Mouse (Mus musculus) megakaryocyte, embryonic 14.5 days (primary cell): ENCODE data around the gene Pdia2.

Source experiments
- FLI1 ChIP-seq: IDR thresholded peaks from 2 replicates; pipeline ENCODE4 v1.6.1; 2012; ENCODE audit warnings: low read length, inconsistent platforms, mixed read lengths
- GATA1 ChIP-seq: IDR thresholded peaks from 3 replicates; pipeline ENCODE4 v1.6.1; 2012; ENCODE audit warnings: mixed read lengths, low read length, inconsistent platforms, borderline replicate concordance

- no peak for TF ChIP-seq GATA1
- no peak for TF ChIP-seq FLI1
These were observed 42.1 kb upstream of the Pdia2 start for GRCm38 (mm10) chr17:26240990-26241389.
